Mouse (Mus musculus) hindbrain, postnatal 0 days (tissue): ENCODE results near the gene Pmepa1. TPM values are rescaled to one million over a fixed set of nuclear protein-coding genes. Genes with fewer than 3 reads are reported as not detected.
A peak's percentile ranks its signal among the peaks of the same experiment; 100 is the strongest.

ENCODE experiments used
- ATAC-seq: fragments of 200-750 bp; cut with Nextera tagmentation; 2 replicates; pipeline ENCODE4 v1.8.0; 2017; ENCODE audit warnings: mild to moderate bottlenecking, moderate TSS enrichment, moderate library complexity
- DNase-seq: peaks from one replicate; pipeline ENCODE4 v3.0.0-alpha.2; 2015; ENCODE audit warnings: low spot score
- H3K27ac ChIP-seq: fragments of 300-500 bp; sonication (generic); 2 replicates; pipeline ENCODE4 v1.5.1; 2014; ENCODE audit warnings: mild to moderate bottlenecking
- H3K27me3 ChIP-seq: fragments of 300-500 bp; sonication (generic); 2 replicates; pipeline ENCODE4 v1.6.1; 2014; ENCODE audit warnings: low read length, mixed read lengths; ENCODE audit not compliant: insufficient read depth
- H3K36me3 ChIP-seq: fragments of 300-500 bp; sonication (generic); 2 replicates; pipeline ENCODE4 v1.6.1; 2014; ENCODE audit warnings: low read length, mixed read lengths; ENCODE audit not compliant: insufficient read depth
- H3K4me1 ChIP-seq: fragments of 300-500 bp; sonication (generic); 2 replicates; pipeline ENCODE4 v1.6.1; 2014; ENCODE audit warnings: antibody characterized with exemption, low read length, mixed read lengths; ENCODE audit not compliant: insufficient read depth
- H3K4me2 ChIP-seq: fragments of 300-500 bp; sonication (generic); 2 replicates; pipeline ENCODE4 v1.6.1; 2014; ENCODE audit warnings: low read depth, mild to moderate bottlenecking, low read length, moderate library complexity, mixed read lengths
- H3K4me3 ChIP-seq: fragments of 300-500 bp; sonication (generic); 2 replicates; pipeline ENCODE4 v1.5.1; 2014; ENCODE audit warnings: low read length
- H3K9ac ChIP-seq: fragments of 300-500 bp; sonication (generic); replicated peaks from 2 replicates; pipeline ENCODE4 v1.6.1; 2014; ENCODE audit warnings: mild to moderate bottlenecking, low read length, moderate library complexity, mixed read lengths
- H3K9me3 ChIP-seq: fragments of 300-500 bp; sonication (generic); 2 replicates; pipeline ENCODE4 v1.6.1; 2016; ENCODE audit warnings: low read length, mixed read lengths
- CTCF ChIP-seq: IDR thresholded peaks from 2 replicates; pipeline ENCODE4 v1.5.1; 2016; ENCODE audit warnings: antibody characterized with exemption, control low read depth, low read depth
- WGBS: fragments of 180-500 bp; shearing (Covaris S2); extraction: QIAGEN DNeasy Blood & Tissue Kit; methylation state at CpG from one replicate; pipeline ENCODE4 v1.1.7; 2014; 5-methylcytosine and 5-hydroxymethylcytosine counted together
- polyA plus RNA-seq: library from polyadenylated mRNA; unstranded; fragments of >200 nt; fragmentation: Nextera tagmentation; extraction: Ambion mirVana; gene quantifications from 2 replicates; pipeline ENCODE4 v1.2.1, GENCODE M21; 2015
- total RNA-seq: library from RNA; depleted of rRNA; stranded (reverse); fragments of >200 nt; gene quantifications from 2 replicates; pipeline ENCODE4 v1.2.3, GENCODE M21; 2014

Pmepa1 gene
- total and polyA plus RNA-seq, 2 experiments from 2014 or later = 3.0 to 16.0 TPM

GRCm38 (mm10) chr2:173232065-173232765, 44.1 kb downstream of the Pmepa1 start:
- no peak for DNase-seq
- Histone ChIP-seq H3K9ac (no peak overlapping the region), H3K9me3 (no peaks in the 10 kb centered on the region), H3K4me1 (no peaks in the 10 kb centered on the region), H3K4me2 (no peak overlapping the region), H3K4me3 (no peak overlapping the region), H3K36me3 (no peaks in the 10 kb centered on the region), H3K27me3 (no peaks in the 10 kb centered on the region), H3K27ac (no peak overlapping the region)
- no peak for ATAC-seq
- no peak for TF ChIP-seq CTCF
- 68% methylated on average over 22 of the region's 22 CpGs for WGBS

GRCm38 (mm10) chr2:173229578-173230224, 46.6 kb downstream of the Pmepa1 start:
- H3K9ac ChIP-seq = no peak overlapping the region
- WGBS = 7% methylated on average over 10 of the region's 10 CpGs

GRCm38 (mm10) chr2:173228567-173228966, 47.8 kb downstream of the Pmepa1 start:
- no peak overlapping the region for H3K4me2 ChIP-seq
- no peak overlapping the region for H3K27ac ChIP-seq
- no peaks in the 10 kb centered on the region for H3K9me3 ChIP-seq
- no peak overlapping the region for H3K9ac ChIP-seq
- H3K27me3 ChIP-seq = no peaks in the 10 kb centered on the region
- no peak for TF ChIP-seq CTCF
- DNase-seq (no peak), ATAC-seq (no peak)
- H3K4me3 ChIP-seq = no peak overlapping the region
- no peaks in the 10 kb centered on the region for H3K4me1 ChIP-seq
- WGBS = 95% methylated on average over 8 of the region's 8 CpGs
- H3K36me3 ChIP-seq = no peaks in the 10 kb centered on the region

More at GRCm38 (mm10) chr2:173229578-173230224, 46.6 kb downstream of the Pmepa1 start:
- TF ChIP-seq CTCF = peak; percentile 98
- Histone ChIP-seq H3K4me2 (peak overlapping the region; percentile 22; the same call in 1 of the 2 replicates), H3K4me1 (no peaks in the 10 kb centered on the region), H3K9me3 (no peaks in the 10 kb centered on the region), H3K36me3 (no peaks in the 10 kb centered on the region), H3K4me3 (no peak overlapping the region), H3K27ac (no peak overlapping the region), H3K27me3 (no peaks in the 10 kb centered on the region)
- ATAC-seq (peak; percentile 81), DNase-seq (peak; percentile 94)

GRCm38 (mm10) chr2:173226792-173227191, 49.5 kb downstream of the Pmepa1 start:
- Histone ChIP-seq H3K9me3 (no peaks in the 10 kb centered on the region), H3K4me1 (no peaks in the 10 kb centered on the region), H3K4me2 (no peak overlapping the region), H3K9ac (no peak overlapping the region), H3K4me3 (no peak overlapping the region), H3K36me3 (no peaks in the 10 kb centered on the region), H3K27me3 (no peaks in the 10 kb centered on the region), H3K27ac (no peak overlapping the region)
- 91% methylated on average over 8 of the region's 8 CpGs for WGBS
- TF ChIP-seq CTCF = no peak
- ATAC-seq = no peak
- no peak for DNase-seq

- 83% methylated on average over 7 of the region's 7 CpGs for WGBS
- Histone ChIP-seq H3K4me1 (no peaks in the 10 kb centered on the region), H3K27me3 (no peaks in the 10 kb centered on the region), H3K4me2 (no peak overlapping the region), H3K27ac (no peak overlapping the region), H3K4me3 (no peak overlapping the region), H3K9ac (no peak overlapping the region), H3K9me3 (no peaks in the 10 kb centered on the region), H3K36me3 (no peaks in the 10 kb centered on the region)
- ATAC-seq (no peak), DNase-seq (no peak)
- no peak for TF ChIP-seq CTCF
Observed at GRCm38 (mm10) chr2:173225906-173226305, 50.4 kb downstream of the Pmepa1 start.

GRCm38 (mm10) chr2:173224832-173225231, 51.5 kb downstream of the Pmepa1 start:
- Histone ChIP-seq H3K27ac (no peak overlapping the region), H3K4me1 (no peaks in the 10 kb centered on the region), H3K4me3 (no peak overlapping the region), H3K4me2 (no peak overlapping the region), H3K9ac (no peak overlapping the region), H3K27me3 (no peaks in the 10 kb centered on the region), H3K36me3 (no peaks in the 10 kb centered on the region), H3K9me3 (no peaks in the 10 kb centered on the region)
- ATAC-seq = no peak
- no peak for DNase-seq
- 50% methylated on average over 7 of the region's 7 CpGs for WGBS
- TF ChIP-seq CTCF = no peak

GRCm38 (mm10) chr2:173224097-173224496, 52.2 kb downstream of the Pmepa1 start:
- no peak for DNase-seq
- Histone ChIP-seq H3K27me3 (no peaks in the 10 kb centered on the region), H3K36me3 (no peaks in the 10 kb centered on the region), H3K4me2 (no peak overlapping the region), H3K27ac (no peak overlapping the region), H3K9ac (no peak overlapping the region), H3K4me3 (no peak overlapping the region), H3K9me3 (no peaks in the 10 kb centered on the region), H3K4me1 (no peaks in the 10 kb centered on the region)
- no peak for ATAC-seq
- no peak for TF ChIP-seq CTCF
- 86% methylated on average over 3 of the region's 3 CpGs for WGBS
